Mouse (Mus musculus): ENCODE results near the gene Camta1.

DNA sequence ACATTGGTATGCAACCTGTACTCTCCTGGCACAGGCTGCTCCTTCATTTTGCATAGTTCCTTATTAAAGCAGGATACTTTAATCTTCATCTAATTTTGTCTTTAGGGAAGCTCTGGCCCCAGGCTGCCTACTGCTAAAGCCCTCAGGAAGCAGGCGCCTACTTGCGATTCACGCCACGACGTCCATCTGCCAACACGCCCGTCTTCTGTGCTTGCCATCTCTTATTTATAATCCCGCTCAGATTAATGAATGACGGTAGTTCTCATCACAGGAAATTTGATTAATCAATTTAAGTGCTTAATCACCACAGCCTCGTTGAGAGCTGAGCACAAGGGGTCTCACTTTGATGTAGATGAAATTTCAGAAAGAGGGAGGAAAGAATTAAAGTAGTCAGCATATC is 546.0 kb downstream of the Camta1 start:
- TF ChIP-seq CTCF (IDR thresholded peaks at IDR 0.05; ENCODE audit: borderline replicate concordance, control insufficient read depth, extremely low read depth, insufficient read depth, low read length, poor library complexity) (no peak), POLR2A (IDR thresholded peaks at IDR 0.05; ENCODE audit: control insufficient read depth, extremely low read depth, insufficient read depth, low read length, poor library complexity) (no peak)
